In genomic region chr9:40326260-40326915, GRCm38 (mm10) we compare ENCODE assay signal across 23 mouse cellular contexts. TPM values are rescaled to one million over a fixed set of nuclear protein-coding genes. Genes with fewer than 3 reads are reported as not detected.
DNase-seq lines count a peak whose midpoint lies in the region; ATAC-seq and TF ChIP-seq lines count a peak whose summit lies in the region.
"Had no signal": no experiment of that assay in that cellular context is flagged by ENCODE, and none has a peak within 500 bp of the region (broad histone marks: within the 10 kb centered on the region; RNA-seq: fewer than 3 reads in every experiment).

No protein-coding gene starts in this region.

- no peak for ATAC-seq in heart, embryonic 12.5 days (ENCODE audit: insufficient number of reproducible peaks, low FRiP score)
- 0 out of 2 replicates have a peak, but pooled peaks have one; percentile 3 for ATAC-seq in kidney, embryonic 15.5 days (replicated peaks; ENCODE audit: low FRiP score)
- ATAC-seq in midbrain, embryonic 11.5 days (ENCODE audit: low FRiP score): no peak
- no peak for ATAC-seq in midbrain, embryonic 13.5 days
- ATAC-seq in liver, postnatal 0 days: no peak
- ATAC-seq: forebrain, embryonic 13.5 days; inflammation-experienced regulatory T-cells, adult 6 months; lung, postnatal 0 days had no signal

- 0 out of 2 replicates have a peak overlapping the region, but pooled peaks have one; percentile 38 for H3K9ac ChIP-seq in heart, embryonic 12.5 days
- no peak overlapping the region for H3K9ac ChIP-seq in kidney, embryonic 15.5 days
- no peak overlapping the region for H3K9ac ChIP-seq in midbrain, embryonic 11.5 days (ENCODE audit: low read length)
- H3K9ac ChIP-seq in midbrain, embryonic 13.5 days (replicated peaks): no peak overlapping the region
- no peak overlapping the region for H3K9ac ChIP-seq in liver, postnatal 0 days (replicated peaks)
- H3K9ac ChIP-seq: forebrain, embryonic 13.5 days; hindbrain, embryonic 13.5 days; limb, embryonic 15.5 days; liver, embryonic 15.5 days had no signal

- no peak for TF ChIP-seq CTCF in liver, postnatal 0 days (IDR thresholded peaks at IDR 0.05; ENCODE audit: low read depth)

- no peaks in the 10 kb centered on the region for H3K36me3 ChIP-seq in heart, embryonic 12.5 days
- H3K36me3 ChIP-seq in kidney, embryonic 15.5 days: no peaks in the 10 kb centered on the region
- no peaks in the 10 kb centered on the region for H3K36me3 ChIP-seq in midbrain, embryonic 11.5 days (ENCODE audit: control insufficient read depth, insufficient read depth, low read length)
- H3K36me3 ChIP-seq in midbrain, embryonic 13.5 days: peaks cover 37% of the 10 kb centered on the region
- H3K36me3 ChIP-seq in liver, postnatal 0 days (replicated peaks; ENCODE audit: insufficient read depth, low read length): no peaks in the 10 kb centered on the region
- H3K36me3 ChIP-seq: limb, embryonic 15.5 days; liver, embryonic 15.5 days had no signal

- no peaks in the 10 kb centered on the region for H3K9me3 ChIP-seq in heart, embryonic 12.5 days (replicated peaks)
- no peaks in the 10 kb centered on the region for H3K9me3 ChIP-seq in kidney, embryonic 15.5 days (replicated peaks)
- no peaks in the 10 kb centered on the region for H3K9me3 ChIP-seq in midbrain, embryonic 11.5 days (ENCODE audit: control insufficient read depth, low read length)
- no peaks in the 10 kb centered on the region for H3K9me3 ChIP-seq in midbrain, embryonic 13.5 days
- H3K9me3 ChIP-seq in liver, postnatal 0 days (ENCODE audit: low read length): no peaks in the 10 kb centered on the region
- H3K9me3 ChIP-seq: forebrain, embryonic 13.5 days; hindbrain, embryonic 13.5 days; limb, embryonic 15.5 days; liver, embryonic 15.5 days had no signal

- peak overlapping the region; percentile 56 for H3K4me2 ChIP-seq in heart, embryonic 12.5 days
- H3K4me2 ChIP-seq in kidney, embryonic 15.5 days: no peak overlapping the region
- no peak overlapping the region for H3K4me2 ChIP-seq in midbrain, embryonic 11.5 days
- no peak overlapping the region for H3K4me2 ChIP-seq in midbrain, embryonic 13.5 days (replicated peaks)
- H3K4me2 ChIP-seq in liver, postnatal 0 days (ENCODE audit: low read depth, low read length): no peak overlapping the region
- H3K4me2 ChIP-seq: forebrain, embryonic 13.5 days; hindbrain, embryonic 13.5 days; limb, embryonic 15.5 days; liver, embryonic 15.5 days had no signal

- H3K4me1 ChIP-seq in heart, embryonic 12.5 days (replicated peaks): peaks cover 53% of the 10 kb centered on the region
- H3K4me1 ChIP-seq in kidney, embryonic 15.5 days: peaks cover 58% of the 10 kb centered on the region
- no peaks in the 10 kb centered on the region for H3K4me1 ChIP-seq in midbrain, embryonic 11.5 days (ENCODE audit: control insufficient read depth, insufficient read depth, low read length)
- H3K4me1 ChIP-seq in midbrain, embryonic 13.5 days (replicated peaks): 0 out of 2 replicates have a peak, but pooled peaks cover 3% of the 10 kb centered on the region
- H3K4me1 ChIP-seq in liver, postnatal 0 days (ENCODE audit: insufficient read depth): peaks cover 17% of the 10 kb centered on the region; the same call in 1 of the 2 replicates

- peaks cover 5% of the 10 kb centered on the region; the same call in 1 of the 2 replicates for H3K27me3 ChIP-seq in heart, embryonic 12.5 days (replicated peaks)
- no peaks in the 10 kb centered on the region for H3K27me3 ChIP-seq in kidney, embryonic 15.5 days
- no peaks in the 10 kb centered on the region for H3K27me3 ChIP-seq in midbrain, embryonic 11.5 days (ENCODE audit: control insufficient read depth, insufficient read depth, low read length)
- no peaks in the 10 kb centered on the region for H3K27me3 ChIP-seq in midbrain, embryonic 13.5 days
- no peaks in the 10 kb centered on the region for H3K27me3 ChIP-seq in liver, postnatal 0 days (ENCODE audit: insufficient read depth, low read length)
- H3K27me3 ChIP-seq: forebrain, embryonic 13.5 days; hindbrain, embryonic 13.5 days; limb, embryonic 15.5 days; liver, embryonic 15.5 days had no signal

- 39% methylated on average over 7 of the region's 7 CpGs for WGBS in heart, embryonic 12.5 days
- WGBS in kidney, embryonic 15.5 days: 19% methylated on average over 7 of the region's 7 CpGs
- 71% methylated on average over 7 of the region's 7 CpGs for WGBS in midbrain, embryonic 11.5 days
- WGBS in midbrain, embryonic 13.5 days: 67% methylated on average over 7 of the region's 7 CpGs
- WGBS in liver, postnatal 0 days (ENCODE audit: insufficient replicate concordance): 65% methylated on average over 7 of the region's 7 CpGs

- no peak for TF ChIP-seq EP300 in liver, postnatal 0 days (IDR thresholded peaks at IDR 0.05; ENCODE audit: low read depth)

- H3K4me3 ChIP-seq in heart, embryonic 12.5 days: no peak overlapping the region
- no peak overlapping the region for H3K4me3 ChIP-seq in kidney, embryonic 15.5 days (replicated peaks)
- H3K4me3 ChIP-seq in midbrain, embryonic 11.5 days (ENCODE audit: low read depth, low read length): no peak overlapping the region
- H3K4me3 ChIP-seq in midbrain, embryonic 13.5 days (replicated peaks): no peak overlapping the region
- H3K4me3 ChIP-seq in liver, postnatal 0 days (ENCODE audit: low read depth, low read length): no peak overlapping the region
- H3K4me3 ChIP-seq: erythroblast, embryonic 14.5 days; forebrain, embryonic 13.5 days; heart, adult 2 months; hindbrain, embryonic 13.5 days; limb, embryonic 15.5 days; liver, embryonic 15.5 days had no signal

- H3K27ac ChIP-seq in heart, embryonic 12.5 days (ENCODE audit: poor library complexity, severe bottlenecking): peak overlapping the region; percentile 41; the same call in 1 of the 2 replicates
- H3K27ac ChIP-seq in kidney, embryonic 15.5 days: peak overlapping the region; percentile 20; the same call in 1 of the 2 replicates
- H3K27ac ChIP-seq in midbrain, embryonic 11.5 days (ENCODE audit: low read depth, low read length): no peak overlapping the region
- no peak overlapping the region for H3K27ac ChIP-seq in midbrain, embryonic 13.5 days
- no peak overlapping the region for H3K27ac ChIP-seq in liver, postnatal 0 days (ENCODE audit: low read depth)
- H3K27ac ChIP-seq: forebrain, embryonic 13.5 days; heart, adult 2 months; hindbrain, embryonic 13.5 days; limb, embryonic 15.5 days; liver, embryonic 15.5 days had no signal

- DNase-seq in heart, postnatal 14 days: no peak
- DNase-seq in kidney, postnatal 36 days: no peak
- DNase-seq in midbrain, embryonic 11.5 days (ENCODE audit: low spot score, missing footprints): peak; percentile 54
- DNase-seq in yolk sac, embryonic 10.5 days (ENCODE audit: low spot score): peak; percentile 53
- no peak for DNase-seq in liver, postnatal 0 days
- DNase-seq: B cell, adult 2 months; cerebellum, adult 8-10 months; gastrocnemius, postnatal 10 days; heart, adult 2 months; kidney, postnatal 4 days; retina, postnatal 1 day; thymus, postnatal 25 days had no signal

- intact Hi-C loops in heart, postnatal 14 days (cut with DNase I): no loop called here

RNA-seq across cellular contexts. Expression of gene Scn3b, which starts 57.4 kb away (rescaled TPM):
- 0.35 and 0.61 TPM in 2 replicates for polyA plus RNA-seq in heart, embryonic 12.5 days (2016; fragmentation: Nextera tagmentation; extraction: Ambion mirVana)
- 1 to 10 TPM in 1 of 2 experiments, under 1 TPM in 1; 0.95 to 1.3 TPM for total RNA-seq in heart, postnatal 14 days (2021)
- polyA plus RNA-seq in kidney, embryonic 15.5 days (2015; fragmentation: Nextera tagmentation; extraction: Ambion mirVana): 3.1 and 7.2 TPM in 2 replicates
- polyA plus RNA-seq in midbrain, embryonic 11.5 days (2014; fragmentation: Nextera tagmentation; extraction: Ambion mirVana): 18.6 and 21.2 TPM in 2 replicates
- polyA plus RNA-seq in midbrain, embryonic 13.5 days (2015; fragmentation: Nextera tagmentation; extraction: Ambion mirVana): 86.5 and 89.4 TPM in 2 replicates
- 0.15 TPM in 2 replicates for polyA plus RNA-seq in liver, postnatal 0 days (2015; fragmentation: Nextera tagmentation; extraction: Ambion mirVana)
- total RNA-seq: megakaryocyte-erythroid progenitor cell, adult 5-6 weeks had no signal
- polyA plus RNA-seq: erythroblast, embryonic 14.5 days; inflammation-experienced regulatory T-cells, adult 6 months had no signal

Comparison
In these comparisons a context has a peak if more than half of its experiments do, and no peak if none do; other contexts are left out.
1. H3K27ac ChIP-seq: peak in heart, embryonic 12.5 days (single experiment) and kidney, embryonic 15.5 days (single experiment); none in midbrain, embryonic 11.5 days (single experiment), midbrain, embryonic 13.5 days (single experiment) and liver, postnatal 0 days (single experiment).
2. DNase-seq: peak in midbrain, embryonic 11.5 days (single experiment) and yolk sac, embryonic 10.5 days (single experiment); none in heart, postnatal 14 days (0 of 2), kidney, postnatal 36 days (0 of 2) and liver, postnatal 0 days (single experiment).